In the genomic region with DNA sequence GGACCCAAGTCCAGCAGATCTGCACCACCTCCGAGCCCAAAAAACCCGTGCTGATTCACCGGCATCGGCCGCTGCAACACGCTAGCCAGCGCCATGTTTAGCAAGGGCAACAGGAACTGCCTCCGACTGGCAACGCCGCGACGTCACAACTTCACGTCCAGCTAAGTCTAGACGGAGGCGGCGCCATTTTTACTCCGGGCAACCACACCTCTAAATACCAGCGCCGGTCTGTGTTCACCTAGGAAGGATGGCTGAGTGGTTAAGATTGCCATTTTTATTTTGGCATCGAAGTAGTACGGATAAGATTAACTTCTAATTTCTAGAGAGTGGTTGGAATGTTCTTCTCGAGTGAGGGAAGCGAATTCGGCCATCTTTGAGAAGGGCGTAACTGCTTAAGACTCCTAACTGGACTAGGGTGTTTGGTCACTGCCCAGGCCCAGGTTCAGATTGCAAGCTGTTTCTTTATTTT, we compare ENCODE assay signal across 7 mouse cellular contexts. TPM values are rescaled to one million over a fixed set of nuclear protein-coding genes. Genes with fewer than 3 reads are reported as not detected.
DNase-seq lines count a peak whose midpoint lies in the region; ATAC-seq lines count a peak whose summit lies in the region.

A gene (minus strand): TSS at position 126 of the 469 bp plus-strand sequence.

- peaks cover 28% of the 10 kb centered on the region for H3K36me3 ChIP-seq in intestine, embryonic 14.5 days (ENCODE audit: control insufficient read depth, insufficient read depth, low read length)
- H3K36me3 ChIP-seq in midbrain, embryonic 10.5 days, result peaks cover 36% of the 10 kb centered on the region

- H3K27ac ChIP-seq in intestine, embryonic 14.5 days (ENCODE audit: low read depth), result peak within 1 kb of the TSS; percentile 74
- H3K27ac ChIP-seq in midbrain, embryonic 10.5 days (replicated peaks), result peak within 1 kb of the TSS; percentile 95

- no peaks in the 10 kb centered on the region for H3K27me3 ChIP-seq in intestine, embryonic 14.5 days (replicated peaks; ENCODE audit: control insufficient read depth, insufficient read depth, low read length)
- no peaks in the 10 kb centered on the region for H3K27me3 ChIP-seq in midbrain, embryonic 10.5 days (ENCODE audit: low read depth, poor library complexity, severe bottlenecking)

- intact Hi-C loops in left cerebral cortex, postnatal 25 days (cut with DNase I), result no loop called here

- peak; percentile 79 to 82 for DNase-seq in adrenal gland, adult 18-20 months (ENCODE audit: low spot score in 2 of 2)
- peak; percentile 95 for DNase-seq in embryo, embryonic 11 days
- peak; percentile 79 for DNase-seq in gastrocnemius, postnatal 25 days
- peak; percentile 94 for DNase-seq in intestine, embryonic 14.5 days (ENCODE audit: low spot score)
- DNase-seq in left cerebral cortex, postnatal 25 days (ENCODE audit: low spot score in 2 of 2), result peak; percentile 94
- DNase-seq in midbrain, embryonic 10.5 days (ENCODE audit: low spot score), result peak; percentile 90
- DNase-seq in right cerebral cortex, postnatal 4 days, result peak; percentile 85

- under 1% methylated on average over 25 of the region's 25 CpGs for WGBS in intestine, embryonic 14.5 days
- whole genome bisulfite sequencing in midbrain, embryonic 10.5 days, result under 1% methylated on average over 25 of the region's 25 CpGs

- peaks cover 5% of the 10 kb centered on the region; the same call in 1 of the 2 replicates for H3K4me1 ChIP-seq in intestine, embryonic 14.5 days (replicated peaks; ENCODE audit: control insufficient read depth, insufficient read depth, low read length)
- H3K4me1 ChIP-seq in midbrain, embryonic 10.5 days, result peaks cover 14% of the 10 kb centered on the region

- H3K9ac ChIP-seq in intestine, embryonic 14.5 days (ENCODE audit: low read length), result peak within 1 kb of the TSS; percentile 80

- peak within 1 kb of the TSS; percentile 68 for H3K4me2 ChIP-seq in intestine, embryonic 14.5 days (ENCODE audit: low read length)

- H3K9me3 ChIP-seq in intestine, embryonic 14.5 days (ENCODE audit: control insufficient read depth, low read length), result no peaks in the 10 kb centered on the region
- no peaks in the 10 kb centered on the region for H3K9me3 ChIP-seq in midbrain, embryonic 10.5 days (replicated peaks)

- peak; percentile 91 for ATAC-seq in intestine, embryonic 14.5 days (replicated peaks; ENCODE audit: low FRiP score, low TSS enrichment, low read depth)

- H3K4me3 ChIP-seq in intestine, embryonic 14.5 days (ENCODE audit: low read depth, low read length), result peak within 1 kb of the TSS; percentile 77
- peak within 1 kb of the TSS; percentile 91 for H3K4me3 ChIP-seq in midbrain, embryonic 10.5 days

RNA-seq across cellular contexts. Expression of the gene that starts here (rescaled TPM):
- 100 to 1,000 TPM; 273 to 381 TPM for total RNA-seq in adrenal gland, adult 18-20 months (2021)
- 100 to 1,000 TPM; 175 to 184 TPM for total RNA-seq in gastrocnemius, postnatal 25 days (2021)
- polyA plus RNA-seq in intestine, embryonic 14.5 days (2014; fragmentation: Nextera tagmentation; extraction: Ambion mirVana), result 395 and 412 TPM in 2 replicates
- 100 to 1,000 TPM; 164 to 182 TPM for total RNA-seq in left cerebral cortex, postnatal 25 days (2021)
- 470 and 478 TPM in 2 replicates for polyA plus RNA-seq in midbrain, embryonic 10.5 days (2016; fragmentation: Nextera tagmentation; extraction: Ambion mirVana)

Comparison
In these comparisons a context has a peak if more than half of its experiments do, and no peak if none do; other contexts are left out.
1. Peak in every context shown above with its lines: DNase-seq, ATAC-seq, H3K4me3 ChIP-seq and H3K27ac ChIP-seq.